Mouse (Mus musculus): ENCODE data around the gene Nxpe2. TPM values are rescaled to one million over a fixed set of nuclear protein-coding genes. Genes with fewer than 3 reads are reported as not detected.
"Not testable (repeated sequence)": the region's sequence is repeated elsewhere in the genome, so short reads cannot be mapped to it uniquely, and the experiment has no call there.

Gene Nxpe2
- total RNA-seq, 1 experiment from 2014 or later, result 20.1 TPM

GRCm38 (mm10) chr9:48314194-48314593 is 39.1 kb downstream of the Nxpe2 start:
- no peak for ATAC-seq (ENCODE audit: extremely low read depth, insufficient number of reproducible peaks, low FRiP score, poor library complexity, severe bottlenecking)

DNA sequence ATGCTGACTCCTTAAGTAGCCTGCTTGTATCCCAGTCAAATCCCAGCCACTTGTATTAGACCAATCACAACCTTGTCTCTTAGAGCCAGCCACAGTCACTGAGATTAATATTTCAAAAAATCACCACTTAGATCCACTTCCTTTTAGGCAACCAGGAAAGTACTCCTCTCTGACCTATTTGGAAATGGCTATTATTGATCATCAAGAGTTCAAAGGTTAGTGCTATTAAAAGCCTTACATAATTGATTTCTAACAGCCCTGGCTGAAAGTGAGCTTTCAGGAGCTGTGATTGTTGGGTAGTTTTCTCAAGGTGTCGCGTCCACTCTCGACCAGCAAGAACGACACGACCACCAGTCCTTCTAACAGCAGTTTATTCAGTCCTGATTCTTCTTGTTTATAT is 42.0 kb downstream of the Nxpe2 start:
- ATAC-seq (ENCODE audit: extremely low read depth, insufficient number of reproducible peaks, low FRiP score, poor library complexity, severe bottlenecking), result no peak

GRCm38 (mm10) chr9:48303564-48303963 is 49.7 kb downstream of the Nxpe2 start:
- ATAC-seq (ENCODE audit: extremely low read depth, insufficient number of reproducible peaks, low FRiP score, poor library complexity, severe bottlenecking), result not testable (repeated sequence)

- ATAC-seq (ENCODE audit: extremely low read depth, insufficient number of reproducible peaks, low FRiP score, poor library complexity, severe bottlenecking), result no peak
Measured at GRCm38 (mm10) chr9:48298983-48299382, 54.3 kb downstream of the Nxpe2 start.

DNA sequence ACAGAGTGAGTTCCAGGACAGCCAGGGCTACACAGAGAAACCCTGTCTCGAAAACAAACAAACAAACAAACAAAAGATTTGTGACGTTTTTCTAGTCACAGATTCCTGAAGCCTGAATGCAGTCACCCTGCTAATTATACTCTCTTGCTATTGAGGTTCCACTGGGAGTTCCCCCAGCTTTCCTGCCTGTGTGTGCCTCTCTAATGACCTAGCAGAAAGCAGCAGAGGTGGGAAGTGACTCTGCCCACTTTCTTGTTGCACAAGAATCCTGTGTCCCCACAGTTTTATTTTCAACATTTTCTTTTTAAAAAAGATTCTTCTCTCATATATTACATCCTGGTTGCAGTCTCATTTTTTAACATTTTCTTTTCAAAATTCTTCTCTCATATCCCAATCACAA is 58.5 kb downstream of the Nxpe2 start:
- ATAC-seq (ENCODE audit: extremely low read depth, insufficient number of reproducible peaks, low FRiP score, poor library complexity, severe bottlenecking), result no peak

DNA sequence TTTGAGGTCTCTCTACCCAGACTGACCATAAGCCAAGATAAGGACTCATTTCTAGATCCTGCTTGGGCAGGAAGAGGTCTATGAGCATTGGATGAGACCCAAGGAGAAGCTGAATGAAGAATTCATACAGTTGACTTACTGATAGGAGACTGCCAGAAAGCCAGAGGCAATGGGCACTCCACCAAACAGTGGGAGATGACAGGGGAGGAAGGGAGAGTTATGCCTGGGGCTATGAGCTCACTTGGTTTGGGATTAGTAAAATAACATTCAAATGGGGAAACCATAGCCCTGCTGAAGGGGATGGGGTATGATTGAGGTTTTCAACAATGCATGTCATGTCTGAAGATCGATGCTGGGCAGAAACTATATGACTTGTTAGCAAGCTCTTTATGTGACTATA is 63.0 kb downstream of the Nxpe2 start:
- no peak for ATAC-seq (ENCODE audit: extremely low read depth, insufficient number of reproducible peaks, low FRiP score, poor library complexity, severe bottlenecking)

DNA sequence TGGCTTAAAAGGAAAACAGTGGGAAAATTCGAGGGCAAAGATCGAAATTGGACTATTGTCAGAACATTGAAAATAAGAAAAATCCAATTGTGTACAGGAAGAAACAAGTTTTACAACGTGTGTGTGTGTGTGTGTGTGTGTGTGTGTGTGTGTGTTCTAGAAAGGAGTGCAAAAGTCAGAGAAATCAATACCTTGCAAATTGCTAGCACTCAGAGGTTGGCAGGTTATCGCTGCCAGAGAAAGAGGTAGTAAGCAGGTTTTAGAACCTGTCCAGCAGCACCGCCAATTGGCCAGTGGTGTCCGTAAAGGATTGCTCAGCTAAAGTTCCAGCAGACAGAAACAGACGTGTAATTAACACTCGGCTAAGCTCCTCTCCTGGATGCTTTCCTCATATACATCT is 69.0 kb downstream of the Nxpe2 start:
- no peak for ATAC-seq (ENCODE audit: extremely low read depth, insufficient number of reproducible peaks, low FRiP score, poor library complexity, severe bottlenecking)

DNA sequence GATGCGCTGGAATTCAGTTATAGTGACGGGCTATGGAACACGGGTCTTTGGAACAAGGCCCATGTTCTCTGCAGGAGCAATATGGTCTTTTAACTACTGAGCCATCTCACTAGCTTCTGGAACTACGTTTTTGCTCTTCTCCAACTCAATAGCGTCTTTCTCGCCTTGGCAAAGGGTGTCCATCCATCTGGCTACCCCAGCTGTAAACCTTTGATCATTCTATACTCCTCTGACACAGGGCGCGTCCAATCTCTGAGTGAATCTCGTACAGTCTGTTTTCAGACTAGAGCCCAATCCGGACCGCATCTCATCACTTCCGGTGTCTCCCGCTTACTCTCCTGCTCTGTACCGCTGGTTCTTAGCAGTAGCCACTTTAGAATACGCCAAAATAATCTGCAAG is 76.4 kb downstream of the Nxpe2 start:
- ATAC-seq (ENCODE audit: extremely low read depth, insufficient number of reproducible peaks, low FRiP score, poor library complexity, severe bottlenecking), result no peak

Other genes with a start within 250 kb of the Nxpe2 start
- 5.3 and 5.7 TPM in 2 replicates for gene Nxpe4, start 191.4 kb downstream of the Nxpe2 start, total RNA-seq (2017)
- gene Rexo2, start 127.2 kb upstream of the Nxpe2 start, total RNA-seq (2017), result 44.6 and 51.6 TPM in 2 replicates
- gene Rbm7, start 141.8 kb upstream of the Nxpe2 start, total RNA-seq (2017), result 112 and 126 TPM in 2 replicates
- 8.1 and 10.1 TPM in 2 replicates for gene Gm5617, start 142.0 kb upstream of the Nxpe2 start, total RNA-seq (2017)

Data from neutrophil, adult 5-6 weeks (primary cell).